Mouse (Mus musculus) liver, embryonic 14.5 days (tissue): Measurements from ENCODE around the gene Wnt3. TPM values are rescaled to one million over a fixed set of nuclear protein-coding genes. Genes with fewer than 3 reads are reported as not detected.

ENCODE experiments used
- ATAC-seq: fragments of 200-750 bp; cut with Nextera tagmentation; 2 replicates; pipeline ENCODE4 v1.8.0; 2017; ENCODE audit warnings: moderate number of reproducible peaks, mild to moderate bottlenecking, moderate library complexity; ENCODE audit not compliant: insufficient read depth
- DNase-seq, 3 experiments: peaks; one replicate each; pipeline ENCODE4 v3.0.0-alpha.2; 2012 to 2013; ENCODE audit warnings: low read depth in 3 of 3, low spot score in 3 of 3
- H3K27ac ChIP-seq: fragments of 300-500 bp; sonication (generic); 2 replicates; pipeline ENCODE4 v1.5.1; 2014; ENCODE audit warnings: moderate library complexity, mild to moderate bottlenecking, control low read depth, inconsistent platforms
- H3K27me3 ChIP-seq: fragments of 300-500 bp; sonication (generic); 2 replicates; pipeline ENCODE4 v1.6.1; 2014; ENCODE audit warnings: mild to moderate bottlenecking, low read length, moderate library complexity; ENCODE audit not compliant: control insufficient read depth, insufficient read depth
- H3K36me3 ChIP-seq: fragments of 300-500 bp; sonication (generic); replicated peaks from 2 replicates; pipeline ENCODE4 v1.6.1; 2014; ENCODE audit warnings: low read depth; ENCODE audit not compliant: control insufficient read depth, insufficient read depth
- H3K4me1 ChIP-seq, 2 experiments: fragments of 200-500 bp in 1 of 2; fragments of 300-500 bp in 1 of 2; sonication (generic) in 1 of 2; replicated peaks; 2 replicates each; pipeline ENCODE4 v1.6.1; 2012 to 2014; ENCODE audit warnings: antibody characterized with exemption in 1 of 2, inconsistent platforms in 1 of 2, low read length in 1 of 2; ENCODE audit not compliant: control insufficient read depth in 2 of 2, insufficient read depth in 2 of 2
- H3K4me2 ChIP-seq: fragments of 300-500 bp; sonication (generic); 2 replicates; pipeline ENCODE4 v1.6.1; 2014; ENCODE audit warnings: low read depth, mild to moderate bottlenecking, control low read depth, moderate library complexity
- H3K4me3 ChIP-seq, 2 experiments: fragments of 200-500 bp in 1 of 2; fragments of 300-500 bp in 1 of 2; sonication (generic) in 1 of 2; 2 replicates each; pipeline ENCODE4 v1.5.1; 2012 to 2014; ENCODE audit warnings: low read depth in 2 of 2, low read length in 2 of 2, mild to moderate bottlenecking in 2 of 2, control low read depth in 1 of 2, inconsistent platforms in 1 of 2, moderate library complexity in 1 of 2; ENCODE audit not compliant: insufficient read depth in 1 of 2
- H3K9ac ChIP-seq: fragments of 300-500 bp; sonication (generic); replicated peaks from 2 replicates; pipeline ENCODE4 v1.6.1; 2014; ENCODE audit warnings: mild to moderate bottlenecking, control low read depth, moderate library complexity
- H3K9me3 ChIP-seq: fragments of 300-500 bp; sonication (generic); 2 replicates; pipeline ENCODE4 v1.6.1; 2016; ENCODE audit warnings: low read length, mixed read lengths; ENCODE audit not compliant: control insufficient read depth
- CTCF ChIP-seq: IDR thresholded peaks from 2 replicates; pipeline ENCODE4 v1.5.1; 2016; ENCODE audit warnings: antibody characterized with exemption, low read depth, control low read depth
- EP300 ChIP-seq: IDR thresholded peaks from 2 replicates; pipeline ENCODE4 v1.6.1; 2016; ENCODE audit warnings: antibody characterized with exemption, low read depth
- WGBS: fragments of 180-500 bp; shearing (Covaris S2); extraction: QIAGEN DNeasy Blood & Tissue Kit; methylation state at CpG from one replicate; pipeline ENCODE4 v1.1.7; 2014; ENCODE audit not compliant: insufficient replicate concordance; 5-methylcytosine and 5-hydroxymethylcytosine counted together
- polyA plus RNA-seq, 2 experiments: library from polyadenylated mRNA; depleted of rRNA in 1 of 2; stranded (reverse) in 1 of 2; unstranded in 1 of 2; fragments of >200 nt; fragmentation: Nextera tagmentation in 1 of 2; extraction: Ambion mirVana in 1 of 2; gene quantifications; 2 replicates each; pipeline versions ENCODE4 v1.2.1 to v1.2.3; 2012 to 2014

The Wnt3 gene
- polyA plus RNA-seq, 2 experiments: 0.01 TPM; not detected in 1

- H3K9ac ChIP-seq: no peak overlapping the region
- no peak overlapping the region for H3K27ac ChIP-seq
- no peaks in the 10 kb centered on the region for H3K9me3 ChIP-seq
- ATAC-seq (no peak), DNase-seq (no peak)
- H3K4me3 ChIP-seq: no peak overlapping the region
- no peak overlapping the region for H3K4me2 ChIP-seq
- WGBS: 2% methylated on average over 23 of the region's 23 CpGs
- no peaks in the 10 kb centered on the region for H3K4me1 ChIP-seq
- H3K27me3 ChIP-seq: peaks cover 63% of the 10 kb centered on the region
- no peak for TF ChIP-seq CTCF
- no peak for TF ChIP-seq EP300
- H3K36me3 ChIP-seq: no peaks in the 10 kb centered on the region
These were observed 1.2 kb upstream of the Wnt3 start for GRCm38 (mm10) chr11:103772505-103773386.

DNA sequence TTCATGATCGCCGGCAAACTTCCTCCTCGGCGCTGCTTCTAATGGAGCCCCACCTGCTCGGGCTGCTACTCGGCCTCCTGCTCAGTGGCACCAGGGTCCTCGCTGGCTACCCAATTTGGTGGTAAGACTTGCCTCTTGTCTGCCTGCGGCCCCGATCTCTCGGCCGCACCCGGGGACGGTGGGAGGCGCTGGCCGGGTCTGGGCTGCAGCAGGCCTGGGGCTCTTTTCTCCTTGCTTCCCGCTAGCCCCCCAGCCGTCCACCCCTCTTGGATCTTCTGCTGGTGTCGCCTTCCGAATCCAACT, 229 bp downstream of the Wnt3 start:
- Histone ChIP-seq H3K9me3 (no peaks in the 10 kb centered on the region), H3K9ac (no peak overlapping the region), H3K36me3 (no peaks in the 10 kb centered on the region), H3K4me3 (no peak overlapping the region), H3K27ac (no peak overlapping the region), H3K27me3 (peaks cover 63% of the 10 kb centered on the region), H3K4me2 (no peak overlapping the region), H3K4me1 (no peaks in the 10 kb centered on the region)
- TF ChIP-seq EP300 (no peak), CTCF (no peak)
- no peak for DNase-seq
- ATAC-seq: no peak
- WGBS: under 1% methylated on average over 19 of the region's 19 CpGs

DNA sequence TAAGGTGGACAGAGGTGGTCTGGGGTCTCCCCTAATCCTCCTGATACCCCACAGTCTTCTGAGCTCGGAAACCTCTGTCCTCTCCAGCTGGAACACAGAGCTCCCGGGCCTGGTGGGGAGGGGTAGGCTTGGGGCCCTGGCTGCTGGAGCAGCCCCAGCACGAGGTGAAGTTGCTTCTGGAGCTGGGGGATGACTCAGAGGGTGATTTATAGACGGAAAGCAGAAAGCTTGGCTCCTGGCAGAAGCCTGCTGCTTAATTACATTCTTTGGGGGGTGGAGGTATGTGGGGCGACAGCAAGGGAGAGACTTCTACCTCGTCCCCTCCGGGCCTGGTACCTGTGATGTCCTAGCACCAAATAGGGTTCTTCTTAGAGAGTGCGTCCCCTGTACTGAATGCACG, 6.2 kb downstream of the Wnt3 start:
- WGBS: 46% methylated on average over 9 of the region's 9 CpGs
- H3K36me3 ChIP-seq: no peaks in the 10 kb centered on the region
- no peaks in the 10 kb centered on the region for H3K4me1 ChIP-seq
- no peak overlapping the region for H3K9ac ChIP-seq
- DNase-seq (no peak), ATAC-seq (no peak)
- H3K4me3 ChIP-seq: no peak overlapping the region
- no peak overlapping the region for H3K27ac ChIP-seq
- peaks cover 11% of the 10 kb centered on the region for H3K27me3 ChIP-seq
- H3K4me2 ChIP-seq: no peak overlapping the region
- H3K9me3 ChIP-seq: no peaks in the 10 kb centered on the region
- TF ChIP-seq CTCF (no peak), EP300 (no peak)

GRCm38 (mm10) chr11:103789951-103790350, 16.0 kb downstream of the Wnt3 start:
- ATAC-seq (no peak), DNase-seq (no peak)
- H3K4me1 ChIP-seq: no peaks in the 10 kb centered on the region
- H3K27ac ChIP-seq: no peak overlapping the region
- H3K9me3 ChIP-seq: no peaks in the 10 kb centered on the region
- H3K4me3 ChIP-seq: no peak overlapping the region
- 44% methylated on average over 5 of the region's 5 CpGs for WGBS
- TF ChIP-seq EP300: no peak
- no peak for TF ChIP-seq CTCF
- H3K36me3 ChIP-seq: no peaks in the 10 kb centered on the region
- H3K4me2 ChIP-seq: no peak overlapping the region
- H3K9ac ChIP-seq: no peak overlapping the region
- H3K27me3 ChIP-seq: peaks cover 5% of the 10 kb centered on the region

DNA sequence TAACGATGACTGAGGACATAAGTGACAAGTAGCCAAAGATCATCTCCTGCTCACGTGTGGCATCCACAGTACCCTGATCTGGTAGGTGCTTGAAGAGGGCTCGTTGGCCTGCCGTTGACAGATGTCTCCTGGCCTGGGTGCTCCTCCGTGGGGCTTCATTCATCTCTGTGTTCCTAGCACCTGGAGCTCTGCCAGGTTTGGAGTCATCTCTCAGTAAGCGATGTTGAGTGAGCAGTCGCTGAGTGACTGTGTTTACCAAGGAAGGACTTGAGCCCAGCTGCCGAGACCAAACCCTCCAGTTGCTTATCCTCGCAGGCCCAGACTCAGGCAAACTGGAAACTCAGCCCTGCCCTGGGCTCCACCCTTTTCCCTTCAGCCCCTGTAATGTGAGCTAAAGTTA, 27.2 kb downstream of the Wnt3 start:
- DNase-seq: no peak
- Histone ChIP-seq H3K9ac (no peak overlapping the region), H3K36me3 (no peaks in the 10 kb centered on the region), H3K4me2 (no peak overlapping the region), H3K4me1 (no peaks in the 10 kb centered on the region), H3K27me3 (peaks cover 4% of the 10 kb centered on the region; the same call in 1 of the 2 replicates), H3K4me3 (no peak overlapping the region), H3K9me3 (no peaks in the 10 kb centered on the region), H3K27ac (no peak overlapping the region)
- TF ChIP-seq CTCF: no peak
- no peak for TF ChIP-seq EP300
- WGBS: 61% methylated on average over 9 of the region's 9 CpGs
- no peak for ATAC-seq
